Mouse (Mus musculus): ENCODE data around the gene Setd4.

GRCm38 (mm10) chr16:93572383-93572782 lies 31.5 kb downstream of the Setd4 start:
- TF ChIP-seq CTCF (conservative IDR thresholded peaks at IDR 0.05 in 1 of 2, IDR thresholded peaks at IDR 0.05 in 1 of 2; ENCODE audit: low read depth in 2 of 2, low read length in 2 of 2) (no peak), EP300 (IDR thresholded peaks at IDR 0.05; ENCODE audit: low read length) (no peak), POLR2A (IDR thresholded peaks at IDR 0.05; ENCODE audit: low read depth, low read length) (no peak), BHLHE40 (IDR thresholded peaks at IDR 0.05; ENCODE audit: low read depth, low read length) (no peak), MAZ (IDR thresholded peaks at IDR 0.05; ENCODE audit: low read depth, low read length) (no peak), ZC3H11A (IDR thresholded peaks at IDR 0.05; ENCODE audit: low read depth, low read length) (no peak)

Measured in CH12.LX (cell line).